In the genomic region with DNA sequence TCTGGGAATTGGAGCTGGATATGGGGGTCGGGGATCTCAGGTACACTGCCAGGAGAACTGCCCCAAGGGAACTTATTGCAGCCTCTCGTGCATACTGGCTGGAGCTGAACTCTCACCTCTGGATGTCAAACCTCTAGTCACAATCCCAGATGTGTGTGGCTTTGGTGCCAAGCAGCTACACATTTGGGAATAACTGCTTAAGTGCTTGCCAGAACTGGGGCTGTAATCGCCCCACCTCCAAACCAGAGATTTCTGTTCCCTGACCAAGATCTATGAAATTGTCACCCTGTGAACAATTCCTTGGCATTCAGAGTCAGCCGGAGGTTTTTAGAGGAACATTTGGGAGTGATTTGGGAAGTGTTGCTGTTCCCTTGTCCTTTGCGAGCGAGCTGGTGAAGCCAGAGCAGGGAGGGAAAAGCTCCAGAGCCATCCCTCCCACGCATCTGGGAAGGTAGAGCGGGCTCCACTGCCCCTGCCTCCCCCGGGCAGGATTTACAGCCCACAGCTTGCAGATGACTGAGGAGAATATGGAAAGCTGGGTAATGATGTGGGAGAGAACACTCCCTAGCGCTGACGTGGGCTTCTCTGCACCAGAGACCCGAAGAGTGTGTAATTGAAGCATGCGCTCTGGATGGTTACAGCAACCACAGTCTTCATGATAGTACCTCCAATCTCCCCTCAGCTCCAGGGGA, we compare ENCODE assay signal across 9 mouse cellular contexts.
DNase-seq lines count a peak whose midpoint lies in the region; ATAC-seq and TF ChIP-seq lines count a peak whose summit lies in the region.
"Had no signal": no experiment of that assay in that cellular context is flagged by ENCODE, and none has a peak within 500 bp of the region (broad histone marks: within the 10 kb centered on the region; RNA-seq: fewer than 3 reads in every experiment).

No protein-coding gene starts in this region.

- no peak for TF ChIP-seq CTCF in intestine, postnatal 0 days (IDR thresholded peaks at IDR 0.05; ENCODE audit: low read depth)
- TF ChIP-seq CTCF in cerebellum, adult 2 months (IDR thresholded peaks at IDR 0.05; ENCODE audit: borderline replicate concordance, insufficient read depth, low read depth, low read length), result no peak

- no peak for ATAC-seq in hindbrain, embryonic 13.5 days (ENCODE audit: low FRiP score)
- ATAC-seq in hindbrain, embryonic 12.5 days (ENCODE audit: low FRiP score), result no peak
- no peak for ATAC-seq in intestine, postnatal 0 days
- ATAC-seq in midbrain, embryonic 11.5 days (ENCODE audit: low FRiP score), result no peak

- no peak for TF ChIP-seq POLR2A in cerebellum, adult 2 months (IDR thresholded peaks at IDR 0.05; ENCODE audit: borderline replicate concordance, insufficient read depth, low read length)

- H3K4me3 ChIP-seq in hindbrain, embryonic 13.5 days, result no peak overlapping the region
- no peak overlapping the region for H3K4me3 ChIP-seq in hindbrain, embryonic 12.5 days
- H3K4me3 ChIP-seq in limb, embryonic 10.5 days, result no peak overlapping the region
- no peak overlapping the region for H3K4me3 ChIP-seq in intestine, postnatal 0 days (ENCODE audit: low read depth, low read length)
- no peak overlapping the region for H3K4me3 ChIP-seq in cerebellum, adult 2 months (replicated peaks; ENCODE audit: insufficient read depth, low read depth, low read length)
- no peak overlapping the region for H3K4me3 ChIP-seq in midbrain, embryonic 11.5 days (ENCODE audit: low read depth, low read length)

- H3K9ac ChIP-seq in hindbrain, embryonic 13.5 days, result no peak overlapping the region
- no peak overlapping the region for H3K9ac ChIP-seq in hindbrain, embryonic 12.5 days
- H3K9ac ChIP-seq in intestine, postnatal 0 days (ENCODE audit: low read depth, low read length), result no peak overlapping the region
- no peak overlapping the region for H3K9ac ChIP-seq in midbrain, embryonic 11.5 days (ENCODE audit: low read length)

- H3K27ac ChIP-seq in hindbrain, embryonic 13.5 days, result peak overlapping the region; percentile 71
- no peak overlapping the region for H3K27ac ChIP-seq in hindbrain, embryonic 12.5 days
- peak overlapping the region; percentile 77 for H3K27ac ChIP-seq in limb, embryonic 10.5 days
- H3K27ac ChIP-seq in intestine, postnatal 0 days (ENCODE audit: low read depth, low read length), result no peak overlapping the region
- no peak overlapping the region for H3K27ac ChIP-seq in cerebellum, adult 2 months (ENCODE audit: insufficient read depth, low read length)
- H3K27ac ChIP-seq in midbrain, embryonic 11.5 days (ENCODE audit: low read depth, low read length), result no peak overlapping the region
- H3K27ac ChIP-seq: macrophage had no signal

- H3K36me3 ChIP-seq in hindbrain, embryonic 13.5 days, result no peaks in the 10 kb centered on the region
- H3K36me3 ChIP-seq in hindbrain, embryonic 12.5 days, result no peaks in the 10 kb centered on the region
- no peaks in the 10 kb centered on the region for H3K36me3 ChIP-seq in limb, embryonic 10.5 days
- no peaks in the 10 kb centered on the region for H3K36me3 ChIP-seq in intestine, postnatal 0 days (ENCODE audit: control insufficient read depth, insufficient read depth)
- H3K36me3 ChIP-seq in midbrain, embryonic 11.5 days (ENCODE audit: control insufficient read depth, insufficient read depth, low read length), result no peaks in the 10 kb centered on the region

- no peaks in the 10 kb centered on the region for H3K27me3 ChIP-seq in hindbrain, embryonic 13.5 days
- H3K27me3 ChIP-seq in hindbrain, embryonic 12.5 days, result no peaks in the 10 kb centered on the region
- H3K27me3 ChIP-seq in limb, embryonic 10.5 days (ENCODE audit: low read depth, poor library complexity, severe bottlenecking), result no peaks in the 10 kb centered on the region
- no peaks in the 10 kb centered on the region for H3K27me3 ChIP-seq in intestine, postnatal 0 days (replicated peaks; ENCODE audit: control insufficient read depth, insufficient read depth, low read length)
- no peaks in the 10 kb centered on the region for H3K27me3 ChIP-seq in cerebellum, adult 2 months (ENCODE audit: control insufficient read depth, insufficient read depth, low read length)
- H3K27me3 ChIP-seq in midbrain, embryonic 11.5 days (ENCODE audit: control insufficient read depth, insufficient read depth, low read length), result no peaks in the 10 kb centered on the region

- WGBS in hindbrain, embryonic 13.5 days, result 72% methylated on average over 13 of the region's 13 CpGs
- 63% methylated on average over 13 of the region's 13 CpGs for WGBS in hindbrain, embryonic 12.5 days
- WGBS in limb, embryonic 10.5 days, result 43% methylated on average over 13 of the region's 13 CpGs
- WGBS in intestine, postnatal 0 days, result 77% methylated on average over 13 of the region's 13 CpGs
- 78% methylated on average over 13 of the region's 13 CpGs for WGBS in cerebellum, adult 2 months
- 84% methylated on average over 13 of the region's 13 CpGs for WGBS in midbrain, embryonic 11.5 days

- no peak overlapping the region for H3K4me2 ChIP-seq in hindbrain, embryonic 13.5 days
- no peak overlapping the region for H3K4me2 ChIP-seq in hindbrain, embryonic 12.5 days (replicated peaks)
- no peak overlapping the region for H3K4me2 ChIP-seq in intestine, postnatal 0 days (replicated peaks; ENCODE audit: low read depth)
- no peak overlapping the region for H3K4me2 ChIP-seq in midbrain, embryonic 11.5 days

- no peaks in the 10 kb centered on the region for H3K9me3 ChIP-seq in hindbrain, embryonic 13.5 days
- H3K9me3 ChIP-seq in hindbrain, embryonic 12.5 days (replicated peaks), result no peaks in the 10 kb centered on the region
- H3K9me3 ChIP-seq in limb, embryonic 10.5 days (replicated peaks), result no peaks in the 10 kb centered on the region
- H3K9me3 ChIP-seq in intestine, postnatal 0 days (ENCODE audit: control insufficient read depth), result no peaks in the 10 kb centered on the region
- H3K9me3 ChIP-seq in midbrain, embryonic 11.5 days (ENCODE audit: control insufficient read depth, low read length), result no peaks in the 10 kb centered on the region

- DNase-seq in urinary bladder, postnatal 14 days (ENCODE audit: low spot score), result peak; percentile 25
- DNase-seq in urinary bladder, adult 18-20 months (ENCODE audit: low spot score in 2 of 2), result no peak
- peak; percentile 42 for DNase-seq in limb, embryonic 10.5 days (ENCODE audit: low spot score)
- no peak for DNase-seq in cerebellum, adult 2 months
- DNase-seq in midbrain, embryonic 11.5 days (ENCODE audit: low spot score, missing footprints), result no peak

- H3K4me1 ChIP-seq in hindbrain, embryonic 13.5 days (replicated peaks), result peaks cover 48% of the 10 kb centered on the region
- peaks cover 39% of the 10 kb centered on the region for H3K4me1 ChIP-seq in hindbrain, embryonic 12.5 days
- peaks cover 53% of the 10 kb centered on the region for H3K4me1 ChIP-seq in limb, embryonic 10.5 days
- no peaks in the 10 kb centered on the region for H3K4me1 ChIP-seq in intestine, postnatal 0 days (replicated peaks; ENCODE audit: control insufficient read depth, insufficient read depth, low read length)
- no peaks in the 10 kb centered on the region for H3K4me1 ChIP-seq in cerebellum, adult 2 months (ENCODE audit: control insufficient read depth, insufficient read depth, low read length)
- peaks cover 41% of the 10 kb centered on the region for H3K4me1 ChIP-seq in midbrain, embryonic 11.5 days (ENCODE audit: control insufficient read depth, insufficient read depth, low read length)

Comparison
In these comparisons a context has a peak if more than half of its experiments do, and no peak if none do; other contexts are left out.
1. H3K27ac ChIP-seq: peak in hindbrain, embryonic 13.5 days (single experiment) and limb, embryonic 10.5 days (single experiment); none in hindbrain, embryonic 12.5 days (single experiment), intestine, postnatal 0 days (single experiment), cerebellum, adult 2 months (single experiment) and midbrain, embryonic 11.5 days (single experiment).
2. DNase-seq: peak in urinary bladder, postnatal 14 days (single experiment) and limb, embryonic 10.5 days (single experiment); none in urinary bladder, adult 18-20 months (0 of 2), cerebellum, adult 2 months (0 of 2) and midbrain, embryonic 11.5 days (single experiment).